Mouse (Mus musculus) lung, embryonic 16.5 days (tissue): ENCODE measurements around the gene Slx4. TPM values are rescaled to one million over a fixed set of nuclear protein-coding genes. Genes with fewer than 3 reads are reported as not detected.

ENCODE experiments used
- ATAC-seq: fragments of 200-750 bp; cut with Nextera tagmentation; 2 replicates; pipeline ENCODE4 v1.8.0; 2017; ENCODE audit warnings: low read depth, mild to moderate bottlenecking, moderate library complexity
- H3K27ac ChIP-seq: fragments of 300-500 bp; sonication (generic); 2 replicates; pipeline ENCODE4 v1.5.1; 2014; ENCODE audit warnings: mild to moderate bottlenecking, control low read depth, low read length
- H3K27me3 ChIP-seq: fragments of 300-500 bp; sonication (generic); 2 replicates; pipeline ENCODE4 v1.6.1; 2014; ENCODE audit warnings: low read depth, low read length, mixed read lengths; ENCODE audit not compliant: control insufficient read depth, insufficient read depth
- H3K36me3 ChIP-seq: fragments of 300-500 bp; sonication (generic); 2 replicates; pipeline ENCODE4 v1.6.1; 2014; ENCODE audit warnings: low read length; ENCODE audit not compliant: control insufficient read depth, insufficient read depth
- H3K4me1 ChIP-seq: fragments of 300-500 bp; sonication (generic); replicated peaks from 2 replicates; pipeline ENCODE4 v1.6.1; 2014; ENCODE audit warnings: low read length, mixed read lengths; ENCODE audit not compliant: control insufficient read depth, insufficient read depth
- H3K4me2 ChIP-seq: fragments of 300-500 bp; sonication (generic); 2 replicates; pipeline ENCODE4 v1.6.1; 2014; ENCODE audit warnings: low read depth, low read length, control low read depth
- H3K4me3 ChIP-seq: fragments of 300-500 bp; sonication (generic); 2 replicates; pipeline ENCODE4 v1.5.1; 2014; ENCODE audit warnings: mild to moderate bottlenecking, low read length, control low read depth
- H3K9ac ChIP-seq: fragments of 300-500 bp; sonication (generic); 2 replicates; pipeline ENCODE4 v1.6.1; 2014; ENCODE audit warnings: low read length, control low read depth
- H3K9me3 ChIP-seq: fragments of 300-500 bp; sonication (generic); 2 replicates; pipeline ENCODE4 v1.6.1; 2016; ENCODE audit warnings: low read length; ENCODE audit not compliant: control insufficient read depth
- WGBS: fragments of 180-500 bp; shearing (Covaris S2); extraction: QIAGEN DNeasy Blood & Tissue Kit; methylation state at CpG from one replicate; pipeline ENCODE4 v1.1.7; 2014; 5-methylcytosine and 5-hydroxymethylcytosine counted together
- polyA plus RNA-seq: library from polyadenylated mRNA; unstranded; fragments of >200 nt; fragmentation: Nextera tagmentation; extraction: Ambion mirVana; gene quantifications from 2 replicates; pipeline ENCODE4 v1.2.1, GENCODE M21; 2015

Gene Slx4
- polyA plus RNA-seq: 16.5 and 17.0 TPM in 2 replicates

GRCm38 (mm10) chr16:4003489-4004398 is at the start of gene Slx4:
Gene Slx4, minus strand, starts transcription at chr16:4003770.
- peak within 1 kb of the TSS; percentile 90 for H3K4me2 ChIP-seq
- H3K27me3 ChIP-seq: no peaks in the 10 kb centered on the region
- WGBS: 1% methylated on average over 51 of the region's 58 CpGs
- H3K4me1 ChIP-seq: peaks cover 13% of the 10 kb centered on the region
- H3K27ac ChIP-seq: peak within 1 kb of the TSS; percentile 94
- H3K9me3 ChIP-seq: no peaks in the 10 kb centered on the region
- peak; percentile 99 for ATAC-seq
- H3K36me3 ChIP-seq: peaks cover 12% of the 10 kb centered on the region
- peak within 1 kb of the TSS; percentile 93 for H3K4me3 ChIP-seq
- H3K9ac ChIP-seq: peak within 1 kb of the TSS; percentile 93

DNA sequence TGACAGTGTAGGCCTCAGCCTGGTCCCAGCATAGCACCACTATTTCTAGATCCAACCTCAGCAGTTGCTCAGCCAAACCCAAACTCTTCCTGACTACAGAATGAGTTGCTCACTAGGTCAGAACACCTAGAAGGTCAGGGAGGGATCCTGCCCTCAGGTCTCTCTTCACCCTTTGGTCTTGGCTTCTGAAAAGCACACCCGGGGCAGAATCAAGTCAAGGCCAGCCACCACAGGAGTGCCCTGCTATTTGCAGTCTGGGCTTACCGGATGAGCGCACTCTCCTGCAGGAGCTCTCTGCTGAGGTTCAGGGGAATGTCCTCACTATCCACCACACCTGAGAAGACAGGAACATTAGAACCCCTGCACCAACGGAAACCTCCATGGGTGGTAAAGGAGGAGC is 49.0 kb upstream of the Slx4 start:
- no peak for ATAC-seq
- H3K4me2 ChIP-seq: no peak overlapping the region
- H3K9me3 ChIP-seq: no peaks in the 10 kb centered on the region
- H3K36me3 ChIP-seq: peaks cover 34% of the 10 kb centered on the region
- H3K27me3 ChIP-seq: no peaks in the 10 kb centered on the region
- H3K9ac ChIP-seq: no peak overlapping the region
- no peak overlapping the region for H3K27ac ChIP-seq
- no peaks in the 10 kb centered on the region for H3K4me1 ChIP-seq
- WGBS: 93% methylated on average over 4 of the region's 4 CpGs
- no peak overlapping the region for H3K4me3 ChIP-seq

DNA sequence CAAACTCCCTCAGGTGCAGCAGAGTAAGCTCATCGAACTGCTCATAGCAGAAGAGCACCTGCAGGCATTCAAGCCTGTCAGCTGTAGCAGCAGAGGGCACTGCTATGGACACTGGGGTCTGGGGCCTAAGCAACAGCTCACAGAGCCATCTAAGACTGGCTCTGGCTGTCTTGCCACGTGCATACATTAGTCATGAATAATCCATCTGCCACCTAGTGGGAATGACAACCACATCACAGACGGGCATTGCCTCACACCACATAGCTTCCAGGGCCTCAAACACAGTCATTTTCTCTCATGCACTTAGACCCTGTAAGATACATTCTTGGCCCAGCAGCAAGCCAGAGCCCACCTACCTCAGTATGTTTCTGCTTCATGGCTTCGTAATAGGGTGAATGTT is 42.0 kb upstream of the Slx4 start:
- H3K27me3 ChIP-seq: no peaks in the 10 kb centered on the region
- no peaks in the 10 kb centered on the region for H3K4me1 ChIP-seq
- H3K4me3 ChIP-seq: no peak overlapping the region
- no peaks in the 10 kb centered on the region for H3K9me3 ChIP-seq
- no peak overlapping the region for H3K4me2 ChIP-seq
- H3K9ac ChIP-seq: no peak overlapping the region
- 81% methylated on average over 4 of the region's 4 CpGs for WGBS
- no peak for ATAC-seq
- no peak overlapping the region for H3K27ac ChIP-seq
- peaks cover 21% of the 10 kb centered on the region for H3K36me3 ChIP-seq

DNA sequence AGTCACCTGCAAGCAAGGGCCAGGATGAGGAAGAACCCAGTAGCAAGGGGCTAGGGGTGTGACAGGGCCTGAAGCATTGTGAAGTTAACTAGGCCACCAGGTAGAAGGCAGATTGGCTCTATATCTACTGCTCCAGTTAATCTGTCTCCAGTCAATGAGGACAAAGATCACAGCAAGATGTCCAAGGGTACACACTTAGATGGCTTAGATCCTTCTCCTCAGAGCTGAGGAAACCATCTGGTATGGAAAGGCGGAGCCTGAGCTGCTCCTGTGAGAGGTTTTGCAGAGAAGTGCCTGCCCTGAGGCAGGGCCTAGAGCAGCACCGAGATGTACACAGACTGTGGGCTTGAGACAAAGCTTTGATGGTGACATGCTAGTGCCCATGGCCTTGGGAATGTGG is 40.5 kb upstream of the Slx4 start:
- Histone ChIP-seq H3K4me3 (no peak overlapping the region), H3K9ac (no peak overlapping the region), H3K36me3 (peaks cover 21% of the 10 kb centered on the region), H3K4me1 (no peaks in the 10 kb centered on the region), H3K27me3 (no peaks in the 10 kb centered on the region), H3K27ac (no peak overlapping the region), H3K9me3 (no peaks in the 10 kb centered on the region), H3K4me2 (no peak overlapping the region)
- no peak for ATAC-seq
- 84% methylated on average over 2 of the region's 2 CpGs for WGBS

DNA sequence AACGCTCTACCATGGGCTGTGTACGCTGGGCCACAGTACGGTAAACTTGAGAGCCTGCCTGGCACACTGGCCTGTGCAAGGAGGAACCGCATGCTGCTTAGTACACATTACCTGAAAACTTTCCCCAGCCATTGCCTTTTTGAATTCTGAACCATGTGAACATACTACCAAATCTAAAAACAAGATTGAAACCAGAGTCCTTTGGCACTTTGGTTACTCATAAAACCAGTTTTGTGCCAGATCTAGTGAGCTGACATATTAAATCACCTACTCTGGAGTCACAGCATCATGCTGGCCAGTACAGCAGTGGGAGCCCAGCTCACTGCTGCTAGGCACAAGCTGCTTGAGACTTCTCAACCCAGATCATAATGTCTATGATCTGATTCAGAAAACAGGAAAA is 38.1 kb upstream of the Slx4 start:
- Histone ChIP-seq H3K27me3 (no peaks in the 10 kb centered on the region), H3K4me1 (no peaks in the 10 kb centered on the region), H3K27ac (no peak overlapping the region), H3K9ac (no peak overlapping the region), H3K36me3 (peaks cover 18% of the 10 kb centered on the region; the same call in 1 of the 2 replicates), H3K9me3 (no peaks in the 10 kb centered on the region), H3K4me2 (no peak overlapping the region), H3K4me3 (no peak overlapping the region)
- over 99% methylated on average over 4 of the region's 4 CpGs for WGBS
- no peak for ATAC-seq

- WGBS: 83% methylated on average over 5 of the region's 5 CpGs
- no peaks in the 10 kb centered on the region for H3K27me3 ChIP-seq
Observed at GRCm38 (mm10) chr16:4040206-4040605, 36.6 kb upstream of the Slx4 start.

DNA sequence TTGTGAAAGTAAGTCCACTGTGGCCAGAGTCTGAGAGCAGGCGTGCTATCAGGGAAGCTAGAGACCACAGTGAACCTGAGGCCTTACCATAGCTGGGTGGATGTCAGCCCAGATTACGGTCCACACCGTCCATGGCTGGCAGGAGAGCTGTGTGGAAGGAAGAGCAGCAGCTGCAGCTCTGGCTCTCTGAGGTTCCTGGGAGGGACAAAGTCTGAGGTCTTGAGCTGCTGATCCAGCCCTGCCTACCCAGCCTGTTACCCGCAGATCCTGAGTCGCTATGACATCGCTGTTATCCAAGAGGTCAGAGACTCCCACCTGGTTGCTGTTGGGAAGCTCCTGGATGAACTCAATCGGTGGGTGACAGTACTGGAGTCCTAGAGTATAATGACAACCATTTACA is 34.1 kb upstream of the Slx4 start:
- H3K27me3 ChIP-seq: no peaks in the 10 kb centered on the region
- H3K36me3 ChIP-seq: peaks cover 10% of the 10 kb centered on the region; the same call in 1 of the 2 replicates
- no peaks in the 10 kb centered on the region for H3K9me3 ChIP-seq
- no peak overlapping the region for H3K4me2 ChIP-seq
- 90% methylated on average over 7 of the region's 7 CpGs for WGBS
- H3K9ac ChIP-seq: no peak overlapping the region
- H3K4me3 ChIP-seq: no peak overlapping the region
- H3K27ac ChIP-seq: no peak overlapping the region
- ATAC-seq: no peak
- no peaks in the 10 kb centered on the region for H3K4me1 ChIP-seq

More at GRCm38 (mm10) chr16:4040206-4040605, 36.6 kb upstream of the Slx4 start:
- no peak overlapping the region for H3K27ac ChIP-seq
- H3K4me1 ChIP-seq: no peaks in the 10 kb centered on the region
- H3K9me3 ChIP-seq: no peaks in the 10 kb centered on the region
- no peak for ATAC-seq
- no peak overlapping the region for H3K4me2 ChIP-seq
- peaks cover 14% of the 10 kb centered on the region; the same call in 1 of the 2 replicates for H3K36me3 ChIP-seq
- no peak overlapping the region for H3K9ac ChIP-seq
- H3K4me3 ChIP-seq: no peak overlapping the region

GRCm38 (mm10) chr16:4036807-4037206 is 33.2 kb upstream of the Slx4 start, which contains the start of gene Dnase1:
Gene Dnase1, plus strand, starts transcription at chr16:4036942.
- H3K4me3 ChIP-seq: no peak within 1 kb of the TSS
- H3K4me2 ChIP-seq: no peak within 1 kb of the TSS
- H3K9me3 ChIP-seq: no peaks in the 10 kb centered on the region
- ATAC-seq: no peak
- 80% methylated on average over 5 of the region's 5 CpGs for WGBS
- H3K27ac ChIP-seq: no peak within 1 kb of the TSS
- no peak within 1 kb of the TSS for H3K9ac ChIP-seq
- H3K4me1 ChIP-seq: no peaks in the 10 kb centered on the region
- no peaks in the 10 kb centered on the region for H3K27me3 ChIP-seq
- peaks cover 10% of the 10 kb centered on the region; the same call in 1 of the 2 replicates for H3K36me3 ChIP-seq

DNA sequence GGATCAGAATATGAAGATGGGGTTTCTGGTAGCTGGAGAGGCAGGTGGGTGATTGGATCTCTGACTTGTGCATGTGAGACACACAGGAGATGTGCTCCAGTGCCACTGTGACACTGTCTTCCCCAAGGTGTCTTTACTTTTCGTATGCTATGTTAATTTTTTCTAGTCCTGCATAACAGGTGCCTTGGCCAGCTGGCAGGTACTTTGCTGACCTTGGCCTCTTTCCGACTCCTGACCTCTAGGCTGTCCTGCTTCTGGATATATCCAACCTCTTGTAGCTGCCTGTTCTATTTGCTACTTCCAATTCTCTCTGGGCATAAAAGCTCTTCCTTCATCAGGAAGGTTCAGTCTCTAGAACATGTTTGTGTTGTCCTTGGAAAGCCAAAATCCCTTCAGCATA is 32.0 kb upstream of the Slx4 start:
- no peak for ATAC-seq

More for the DNA sequence above, 32.0 kb upstream of the Slx4 start:
- 83% methylated on average over 2 of the region's 2 CpGs for WGBS
- Histone ChIP-seq H3K36me3 (peaks cover 7% of the 10 kb centered on the region; the same call in 1 of the 2 replicates), H3K4me2 (no peak overlapping the region), H3K27me3 (no peaks in the 10 kb centered on the region), H3K9ac (no peak overlapping the region), H3K9me3 (no peaks in the 10 kb centered on the region), H3K4me3 (no peak overlapping the region), H3K27ac (no peak overlapping the region), H3K4me1 (no peaks in the 10 kb centered on the region)
